Mouse (Mus musculus): ENCODE measurements around the gene Wdr46.
A peak's percentile ranks its signal among the peaks of the same experiment; 100 is the strongest.
"Not testable (repeated sequence)": the region's sequence is repeated elsewhere in the genome, so short reads cannot be mapped to it uniquely, and the experiment has no call there.

Wdr46 gene

GRCm38 (mm10) chr17:33940206-33940805 lies at the start of gene Wdr46, which contains the start of gene Pfdn6:
Gene Wdr46, plus strand, starts transcription at chr17:33940660.
Gene Pfdn6, minus strand, starts transcription at chr17:33940343.
- peak; percentile 94 for DNase-seq (ENCODE audit: inconsistent ontology term)

DNA sequence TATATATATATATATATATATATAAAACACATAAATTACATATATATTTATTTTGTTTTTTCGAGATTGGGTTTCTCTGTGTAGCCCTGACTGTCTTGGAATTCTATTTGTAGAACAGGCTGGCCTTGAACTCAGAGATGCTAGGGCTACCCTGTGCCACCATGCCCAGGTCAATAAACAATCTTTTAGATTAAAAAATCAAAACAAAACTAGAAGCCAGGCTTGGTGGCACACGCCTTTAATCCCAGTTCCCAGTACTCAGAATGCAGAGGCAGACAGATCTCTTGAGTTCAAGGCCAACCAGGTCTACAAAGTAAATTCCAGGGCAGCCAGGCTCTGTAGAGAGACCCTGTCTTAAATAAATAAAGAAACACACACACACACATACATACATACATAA lies 49.1 kb upstream of the Wdr46 start:
- DNase-seq (ENCODE audit: inconsistent ontology term): no peak

DNA sequence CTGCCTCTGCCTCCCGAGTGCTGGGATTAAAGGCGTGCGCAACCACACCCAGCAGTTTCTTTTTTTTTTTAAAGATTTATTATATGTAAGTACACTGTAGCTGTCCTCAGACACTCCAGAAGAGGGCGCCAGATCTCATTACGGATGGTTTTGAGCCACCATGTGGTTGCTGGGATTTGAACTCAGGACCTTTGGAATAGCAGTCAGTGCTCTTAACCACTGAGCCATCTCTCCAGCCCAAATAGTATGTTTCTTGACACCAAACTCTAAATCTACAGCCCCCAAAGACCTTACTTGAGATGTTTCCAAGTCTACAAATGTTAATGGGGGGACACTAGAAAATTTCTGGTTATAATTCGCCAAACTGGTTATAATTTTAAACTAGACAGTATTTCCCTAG lies 48.6 kb upstream of the Wdr46 start:
- not testable (repeated sequence) for DNase-seq (ENCODE audit: inconsistent ontology term)

- DNase-seq (ENCODE audit: inconsistent ontology term): no peak
Measured at GRCm38 (mm10) chr17:33892429-33892828, 48.0 kb upstream of the Wdr46 start.

DNA sequence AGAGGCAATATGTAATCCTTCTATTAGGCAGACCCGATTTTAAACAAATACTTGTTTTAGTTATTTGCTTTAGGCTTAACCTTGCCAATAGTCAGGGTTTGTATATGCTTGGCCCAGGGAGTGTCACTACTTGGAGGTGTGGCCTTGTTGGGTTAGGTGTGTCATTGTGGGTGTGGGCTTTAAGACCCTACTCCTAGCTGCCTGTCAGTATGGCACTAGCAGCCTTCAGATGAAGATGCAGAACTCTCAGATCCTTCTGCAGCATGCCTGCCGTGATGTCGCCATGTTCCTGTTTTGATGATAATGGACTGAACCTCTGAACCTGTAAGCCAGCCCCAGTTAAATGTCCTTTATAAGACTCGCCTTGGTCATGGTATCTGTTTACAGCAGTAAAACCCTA lies 47.4 kb upstream of the Wdr46 start:
- DNase-seq (ENCODE audit: inconsistent ontology term): not testable (repeated sequence)

- DNase-seq (ENCODE audit: inconsistent ontology term): peak; percentile 36
Measured at GRCm38 (mm10) chr17:33897114-33897794, 43.2 kb upstream of the Wdr46 start.

DNA sequence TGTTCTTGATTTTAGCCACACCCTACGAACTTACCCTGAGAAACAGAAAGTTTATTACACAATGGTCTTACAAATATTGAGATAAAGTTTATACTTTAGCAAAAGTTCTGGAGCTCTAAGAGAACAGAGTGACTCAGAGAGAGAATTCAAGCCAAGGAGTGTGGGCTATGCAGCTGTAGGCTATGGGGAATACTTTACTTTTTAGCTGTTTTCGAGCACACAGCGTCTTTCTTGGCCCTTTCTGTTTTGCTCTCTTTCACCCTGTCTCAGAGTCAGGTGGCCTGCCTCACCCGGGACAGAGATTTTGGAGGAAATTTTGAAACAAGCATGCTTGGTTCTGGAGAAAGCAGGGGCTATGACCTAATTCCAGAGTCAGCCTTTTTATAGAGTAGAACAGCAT lies 42.3 kb upstream of the Wdr46 start:
- DNase-seq (ENCODE audit: inconsistent ontology term): not testable (repeated sequence)

DNA sequence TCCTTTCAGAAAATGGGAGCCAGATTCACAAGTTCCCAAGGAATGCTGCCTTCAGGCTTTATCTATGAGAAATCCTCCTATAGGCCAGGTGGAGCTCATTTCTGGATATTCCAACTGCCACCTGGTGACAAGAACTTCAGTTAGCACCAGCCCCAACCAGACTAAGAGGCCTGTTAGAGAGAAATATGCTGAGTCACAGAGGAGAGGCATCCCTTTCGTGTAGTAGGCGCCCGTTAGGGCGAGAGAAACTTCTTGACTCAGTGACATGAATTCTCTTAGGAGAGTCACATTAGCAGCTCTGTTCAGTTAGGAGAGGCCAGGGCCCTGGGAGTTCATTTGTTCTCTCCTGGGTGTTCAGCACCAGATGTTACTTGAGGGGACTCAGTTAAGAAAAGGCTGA lies 40.8 kb upstream of the Wdr46 start:
- DNase-seq (ENCODE audit: inconsistent ontology term): no peak

GRCm38 (mm10) chr17:33900281-33900988 lies 40.0 kb upstream of the Wdr46 start:
- no peak for DNase-seq (ENCODE audit: inconsistent ontology term)

GRCm38 (mm10) chr17:33900989-33901314 lies 39.5 kb upstream of the Wdr46 start:
- DNase-seq (ENCODE audit: inconsistent ontology term): no peak

GRCm38 (mm10) chr17:33901653-33902052 lies 38.8 kb upstream of the Wdr46 start:
- no peak for DNase-seq (ENCODE audit: inconsistent ontology term)

- no peak for DNase-seq (ENCODE audit: inconsistent ontology term)
Measured at GRCm38 (mm10) chr17:33902079-33902478, 38.4 kb upstream of the Wdr46 start.

DNA sequence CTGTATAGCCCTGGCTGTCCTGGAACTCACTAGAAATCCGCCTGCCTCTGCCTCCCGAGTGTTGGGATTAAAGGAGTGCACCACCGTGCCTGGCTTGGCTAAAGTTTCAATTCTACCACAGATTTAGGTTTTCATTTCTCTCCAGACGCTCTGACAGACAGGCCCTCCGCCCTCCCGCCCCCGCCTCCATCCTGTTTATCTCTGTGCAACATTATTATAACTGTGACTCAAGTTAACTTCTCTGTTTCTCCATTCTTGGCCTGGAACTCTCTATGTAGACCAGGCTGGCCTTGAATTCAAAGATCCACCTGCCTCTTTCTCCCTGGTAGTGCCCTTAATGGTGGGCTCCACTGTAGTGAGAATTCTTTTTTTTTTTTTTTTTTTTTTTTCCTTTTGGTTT lies 38.0 kb upstream of the Wdr46 start:
- DNase-seq (ENCODE audit: inconsistent ontology term): no peak

GRCm38 (mm10) chr17:33903911-33904651 lies 36.4 kb upstream of the Wdr46 start:
- not testable (repeated sequence) for DNase-seq (ENCODE audit: inconsistent ontology term)

GRCm38 (mm10) chr17:33904835-33905234 lies 35.6 kb upstream of the Wdr46 start, which contains the start of gene Platr17:
Gene Platr17, plus strand, starts transcription at chr17:33905135.
- not testable (repeated sequence) for DNase-seq (ENCODE audit: inconsistent ontology term)

- no peak for DNase-seq (ENCODE audit: inconsistent ontology term)
Measured at GRCm38 (mm10) chr17:33908331-33909076, 32.0 kb upstream of the Wdr46 start.

DNA sequence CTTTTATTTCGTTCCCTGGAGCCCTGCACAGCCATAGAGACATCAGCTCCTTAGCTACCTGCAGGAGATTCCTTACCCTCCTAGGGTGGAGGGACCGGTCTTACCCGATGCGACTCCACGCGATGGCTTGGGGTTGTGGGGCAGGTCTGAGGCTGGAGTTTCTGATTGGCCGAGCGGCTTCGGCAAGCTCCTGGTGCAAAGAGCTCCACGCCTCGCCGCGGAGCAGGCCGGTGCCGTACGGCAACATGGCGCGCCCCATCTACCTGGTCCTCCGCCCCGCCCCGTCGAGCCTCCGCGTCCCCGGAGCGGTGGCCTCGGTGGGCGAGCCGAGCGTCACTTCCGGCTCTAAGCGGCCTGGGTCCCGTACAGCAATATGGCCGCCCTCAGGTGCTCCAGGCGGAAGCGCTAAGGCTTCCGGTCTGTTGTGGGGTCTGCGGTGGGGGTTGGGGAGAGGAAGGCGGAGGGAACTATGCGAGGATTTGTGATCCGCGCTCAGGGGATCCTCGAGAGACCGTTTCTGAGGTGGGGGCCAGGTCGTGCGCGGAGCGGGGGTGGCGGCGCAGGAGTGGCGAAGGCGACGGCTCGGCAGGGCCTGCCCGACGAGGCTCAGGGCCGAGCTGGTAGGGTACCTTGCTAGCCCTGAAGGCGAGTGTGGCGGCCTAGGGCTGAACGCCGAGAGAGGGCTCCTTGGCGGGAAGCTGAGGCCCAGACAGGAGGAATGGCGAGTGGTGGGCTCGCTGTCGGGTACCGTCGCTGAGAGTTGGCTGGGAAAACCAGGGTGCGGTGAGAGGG lies 31.2 kb upstream of the Wdr46 start, which contains the start of gene Daxx:
Gene Daxx (plus strand): TSS at position 338 of the 792 bp plus-strand sequence.
- peak; percentile 99 for DNase-seq (ENCODE audit: inconsistent ontology term)

DNA sequence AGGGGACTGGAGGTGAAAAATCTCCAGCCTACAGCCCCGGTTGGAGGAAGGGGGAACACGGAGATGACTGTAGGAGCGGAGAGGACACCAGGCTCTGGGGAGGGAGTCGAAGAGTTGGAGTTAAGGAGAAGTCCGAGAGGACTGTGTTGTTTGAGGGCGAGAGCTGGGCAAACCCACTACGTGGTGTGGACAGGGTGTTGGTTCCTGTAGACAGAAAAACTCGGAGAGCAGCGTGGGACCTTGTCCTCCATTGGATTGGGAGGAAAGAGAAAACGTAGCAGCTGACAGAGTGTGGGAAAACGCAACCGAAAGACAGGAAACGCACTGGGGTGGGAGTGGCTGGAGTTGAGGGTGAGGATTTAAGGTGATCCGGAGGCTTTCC lies 30.6 kb upstream of the Wdr46 start:
- DNase-seq (ENCODE audit: inconsistent ontology term): peak; percentile 69

DNA sequence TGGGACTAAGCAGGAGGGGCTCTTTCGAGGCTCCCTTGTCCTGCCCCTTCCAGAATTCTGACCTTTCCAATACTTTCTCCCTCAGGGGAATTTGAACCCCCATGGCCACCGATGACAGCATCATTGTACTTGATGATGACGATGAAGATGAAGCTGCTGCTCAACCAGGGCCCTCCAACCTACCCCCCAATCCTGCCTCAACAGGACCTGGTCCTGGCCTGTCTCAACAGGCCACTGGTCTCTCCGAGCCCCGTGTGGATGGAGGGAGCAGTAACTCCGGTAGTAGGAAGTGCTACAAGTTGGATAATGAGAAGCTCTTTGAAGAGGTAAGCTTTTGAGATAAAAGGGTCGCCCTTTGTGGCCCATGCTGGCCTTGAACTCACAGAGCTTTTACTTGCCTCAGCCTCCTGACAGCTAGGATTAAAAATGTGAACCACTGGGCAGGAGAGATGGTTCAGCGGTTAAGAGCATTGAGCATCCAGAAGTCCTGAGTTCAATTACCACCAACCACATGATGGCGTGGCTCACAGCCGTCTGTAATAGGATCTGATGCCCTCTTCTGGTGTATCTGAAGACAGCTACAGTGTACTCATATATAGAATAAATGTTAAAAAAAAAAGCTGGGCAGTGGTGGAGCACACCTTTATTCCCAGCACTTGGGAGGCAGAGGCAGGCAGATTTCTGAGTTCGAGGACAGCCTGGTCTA lies 30.0 kb upstream of the Wdr46 start:
- no peak for DNase-seq (ENCODE audit: inconsistent ontology term)

Measured in Muller cell, postnatal 12 days (primary cell).